Mouse (Mus musculus) kidney, adult 9 months (tissue): ENCODE data around the gene Tssk2.
A peak's percentile ranks its signal among the peaks of the same experiment; 100 is the strongest.

Source experiments
- DNase-seq: peaks from one replicate; pipeline ENCODE4 v3.0.0; 2022

Gene Tssk2

DNA sequence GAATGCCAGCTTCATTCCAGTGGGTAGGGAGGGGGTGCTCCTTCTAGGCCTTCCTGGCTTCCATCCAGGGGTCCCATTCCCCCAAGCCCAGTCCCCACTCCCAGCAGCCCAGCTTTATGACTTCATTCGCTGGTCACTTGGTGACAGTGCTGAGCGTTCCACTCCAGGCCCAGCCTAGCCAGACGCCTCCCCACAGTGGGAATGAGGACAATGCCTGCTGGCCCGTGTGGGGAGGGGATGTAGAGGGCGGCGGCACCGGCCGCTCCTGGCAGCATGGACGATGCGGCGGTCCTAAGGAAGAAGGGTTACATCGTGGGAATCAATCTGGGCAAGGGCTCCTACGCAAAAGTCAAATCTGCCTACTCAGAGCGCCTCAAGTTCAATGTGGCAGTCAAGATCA, at the start of gene Tssk2, which contains the start of gene Dgcr2:
Gene Tssk2, plus strand, starts transcription at position 176 of the 400 bp plus-strand sequence.
Gene Dgcr2, minus strand, starts transcription at position 101 of the 400 bp plus-strand sequence.
- no peak for DNase-seq

DNA sequence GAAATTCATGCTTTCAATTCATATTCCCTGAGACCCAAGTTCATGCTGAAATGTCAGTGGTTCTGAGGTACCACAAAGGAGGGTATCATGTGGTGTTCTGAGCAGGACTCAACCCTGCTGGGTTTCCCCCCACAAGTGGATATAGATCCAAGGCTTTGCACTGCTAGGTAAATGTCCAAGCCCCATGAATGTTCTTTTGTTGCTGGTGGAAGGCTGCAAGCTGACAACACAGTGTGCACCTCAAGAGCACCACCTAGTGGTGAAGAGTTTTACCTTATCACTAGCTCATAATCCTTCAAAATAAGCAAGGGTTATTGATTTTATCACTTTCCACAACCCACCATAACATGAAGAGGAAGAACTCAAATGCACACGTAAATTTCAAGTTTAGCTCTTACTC, 49.5 kb upstream of the Tssk2 start:
- DNase-seq, result peak; percentile 65

DNA sequence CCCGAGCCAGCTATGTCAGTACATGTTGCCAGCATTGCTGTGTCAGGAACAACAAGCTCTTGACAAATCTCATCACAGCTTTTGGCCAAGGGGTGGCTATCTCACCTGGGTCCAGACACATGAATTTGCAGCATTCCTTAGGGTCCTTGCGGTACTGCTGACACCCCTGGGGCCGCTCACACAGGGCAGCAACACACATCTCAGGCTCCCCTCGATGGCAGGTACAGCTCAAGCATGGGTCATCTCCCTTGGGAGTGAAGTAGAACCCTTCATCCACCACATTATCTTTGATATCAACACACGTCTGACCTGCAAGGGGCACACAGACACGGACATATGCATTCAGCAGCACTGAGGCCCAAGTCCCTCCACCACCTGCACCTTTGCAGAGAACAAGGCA, 49.0 kb upstream of the Tssk2 start:
- no peak for DNase-seq

DNA sequence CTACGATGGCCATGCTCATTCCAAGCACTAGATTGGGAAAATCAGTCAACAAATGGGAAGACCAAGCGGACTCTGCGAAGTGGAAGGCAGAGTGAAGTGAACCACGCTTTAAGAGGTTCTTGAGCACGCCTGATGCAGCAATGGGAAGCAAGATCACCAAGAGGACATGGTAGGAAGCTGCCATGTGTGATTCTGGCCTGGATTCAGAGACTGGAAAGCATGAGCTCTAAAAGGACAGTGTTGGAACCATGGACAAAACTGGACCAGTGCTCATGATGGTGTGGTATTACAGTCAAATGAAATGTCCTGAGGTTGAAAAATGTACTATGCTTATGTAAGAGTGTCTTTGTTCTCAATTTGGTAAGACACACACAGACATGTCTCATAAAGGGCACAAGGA, 47.1 kb upstream of the Tssk2 start:
- no peak for DNase-seq

DNA sequence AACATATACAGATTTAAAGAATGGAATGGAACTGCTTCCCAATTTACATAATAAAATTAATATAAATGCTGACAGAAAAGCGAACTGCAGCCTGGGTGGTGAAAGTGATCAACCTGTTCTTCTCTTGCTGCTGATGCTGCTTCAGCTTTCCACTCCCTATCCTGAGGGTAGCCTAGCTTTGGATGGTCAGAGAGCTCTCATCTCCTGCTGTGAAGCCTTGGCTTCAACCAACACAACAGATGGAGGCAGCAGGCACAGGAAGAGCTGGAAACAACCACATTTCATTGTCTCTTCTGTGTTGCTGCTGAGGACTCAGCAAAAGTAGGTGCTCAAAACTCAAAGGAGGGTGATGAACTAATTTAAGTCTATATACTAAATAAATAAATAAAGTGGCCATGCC, 46.6 kb upstream of the Tssk2 start:
- no peak for DNase-seq

DNA sequence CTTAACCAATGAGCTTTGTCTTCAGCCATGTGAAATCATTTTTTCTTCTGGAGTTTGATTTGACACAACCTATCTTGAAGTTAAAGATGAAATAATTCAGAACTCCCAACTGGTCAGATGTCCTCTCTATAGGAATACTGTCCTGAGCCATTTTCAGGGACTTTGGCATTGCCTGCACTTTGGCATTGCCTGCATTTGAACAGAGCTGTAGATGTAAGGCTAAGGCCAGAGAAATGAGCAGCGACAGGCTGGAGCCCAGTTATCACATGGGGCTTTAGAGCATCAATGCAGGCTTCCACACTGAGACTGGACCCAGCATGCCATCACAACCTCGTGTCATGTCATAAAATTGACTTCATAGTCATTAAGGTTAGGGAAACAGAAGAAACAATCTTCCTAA, 45.2 kb upstream of the Tssk2 start:
- DNase-seq, result no peak

DNA sequence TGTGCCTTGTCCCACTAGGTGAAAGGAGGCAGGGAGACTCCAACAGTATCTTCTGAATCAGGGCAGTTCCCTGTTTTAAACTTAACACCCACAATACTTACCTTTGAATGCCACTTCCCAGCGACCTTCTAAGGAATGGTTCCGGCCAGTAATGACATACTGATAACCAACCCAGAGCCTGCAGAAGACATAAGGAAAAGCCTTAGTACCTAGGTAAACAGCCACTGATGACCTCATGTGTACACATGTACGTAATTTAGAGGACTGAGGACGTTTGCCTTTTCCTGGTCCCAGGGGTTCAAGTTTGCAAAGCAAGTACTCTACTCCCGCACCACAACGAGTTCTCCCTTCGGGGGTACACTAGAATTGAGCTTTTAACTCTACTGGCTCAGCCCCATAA, 41.3 kb upstream of the Tssk2 start:
- no peak for DNase-seq

DNA sequence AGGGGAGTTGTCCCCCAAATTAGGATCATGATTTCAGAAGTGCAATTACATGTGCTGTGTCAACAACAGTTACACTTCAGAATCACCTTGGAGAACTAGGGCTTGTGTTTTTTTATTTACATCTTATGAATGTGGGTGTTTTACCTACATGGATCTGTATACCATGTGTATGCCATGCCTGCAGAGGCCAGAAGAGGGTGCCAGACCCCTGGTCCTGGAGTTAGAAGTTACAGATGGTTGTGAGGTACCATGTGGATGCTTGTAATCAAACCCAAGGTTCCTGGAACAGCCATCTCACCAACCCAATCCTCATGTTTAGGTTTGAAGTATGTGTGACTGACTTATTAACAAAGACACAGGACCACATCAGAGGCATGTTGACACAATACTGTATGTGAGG, 39.8 kb upstream of the Tssk2 start:
- DNase-seq, result no peak

DNA sequence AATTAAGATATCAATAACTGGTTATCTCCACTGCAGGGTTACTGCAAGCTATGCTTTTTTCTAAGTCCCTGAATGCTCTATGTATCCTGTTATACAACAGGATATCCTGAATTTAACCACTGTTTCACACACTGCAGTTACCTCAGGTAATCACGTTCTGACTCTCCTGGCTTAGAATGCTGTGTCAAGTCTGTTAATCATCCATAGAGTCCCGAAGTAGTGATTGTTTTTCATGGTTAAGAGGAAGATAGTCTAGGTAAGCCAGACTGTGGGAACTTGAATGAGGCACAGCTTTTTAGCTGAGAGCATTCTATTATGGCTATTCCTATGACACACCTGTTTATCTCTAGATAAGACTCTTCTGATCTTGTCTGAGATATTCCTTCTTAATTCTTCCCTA, 33.1 kb upstream of the Tssk2 start:
- DNase-seq, result peak; percentile 61

DNA sequence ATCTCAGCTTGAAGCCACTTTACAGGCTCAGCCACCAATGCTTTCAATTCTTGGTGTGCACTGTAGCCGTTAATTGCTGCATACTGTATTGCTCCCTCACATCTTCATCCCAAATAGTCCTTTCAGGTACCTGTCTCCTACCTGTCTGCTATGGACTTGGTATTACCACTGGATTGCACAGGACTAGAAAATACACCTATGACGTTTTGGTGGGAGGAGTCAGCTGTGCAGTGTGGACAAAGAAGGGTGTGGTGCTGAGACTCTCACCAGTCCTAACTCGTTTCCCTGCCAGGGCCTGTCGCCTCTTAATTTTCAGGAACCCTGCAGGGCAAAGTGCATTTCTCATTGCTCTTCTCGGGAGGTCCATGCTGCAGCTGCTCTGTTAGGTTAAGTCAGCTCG, 32.7 kb upstream of the Tssk2 start:
- peak; percentile 60 for DNase-seq

DNA sequence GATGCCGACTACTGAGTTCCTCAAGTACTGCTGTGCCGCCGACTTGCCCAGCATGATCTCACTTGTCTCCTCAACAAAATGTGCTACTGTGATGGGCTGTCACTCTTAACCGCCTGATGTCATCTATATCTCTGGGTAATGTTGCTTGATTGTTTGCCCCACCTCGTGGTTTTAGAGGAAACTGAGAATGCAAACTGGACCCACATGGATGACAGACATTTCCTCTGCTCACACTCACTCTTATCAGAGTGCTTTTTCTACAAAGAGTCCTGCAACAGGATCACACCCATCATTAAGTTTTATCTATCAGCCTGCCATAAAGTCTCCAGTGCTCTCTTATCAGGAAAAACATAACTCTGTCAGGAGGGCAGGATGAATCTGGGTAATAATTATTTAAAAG, 27.2 kb upstream of the Tssk2 start:
- no peak for DNase-seq

DNA sequence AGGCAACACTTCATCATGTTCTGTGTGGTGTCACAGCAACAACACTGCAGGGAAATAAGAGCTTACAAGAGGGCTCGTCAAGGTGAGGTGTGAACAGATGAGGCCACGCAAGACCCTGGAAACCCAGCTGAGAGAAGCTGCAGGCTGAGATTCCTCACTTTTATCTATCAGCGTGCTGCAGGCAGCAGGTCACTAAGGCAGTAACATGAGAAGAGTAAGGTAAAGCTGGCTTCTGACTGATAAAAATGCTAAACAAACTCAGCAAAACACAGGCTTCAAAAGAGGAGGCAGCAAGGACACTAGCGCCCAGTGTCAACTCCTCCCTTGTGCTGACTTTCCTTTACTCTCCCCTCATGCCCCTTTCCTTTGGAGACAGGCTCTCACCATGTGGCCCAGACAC, 25.4 kb upstream of the Tssk2 start:
- DNase-seq, result no peak

DNA sequence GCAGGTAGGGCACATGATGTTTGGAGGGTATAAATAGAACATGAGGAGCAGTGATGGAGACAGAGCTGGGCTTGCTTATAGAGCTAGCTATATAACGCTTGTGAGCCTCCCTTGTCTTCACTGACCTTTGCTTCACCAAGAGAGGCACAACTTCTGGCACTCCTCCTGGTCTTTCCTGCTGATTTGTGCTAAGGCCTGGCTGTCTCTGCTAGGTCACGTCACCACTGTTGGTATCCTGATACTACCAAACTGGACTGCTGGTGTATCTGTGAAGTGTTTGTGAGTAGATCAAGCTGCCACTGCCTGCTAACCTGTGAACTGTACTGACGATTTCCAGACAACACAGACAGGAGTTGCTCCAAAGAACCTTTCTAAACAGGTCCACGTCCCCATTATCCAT, 23.3 kb upstream of the Tssk2 start:
- no peak for DNase-seq

DNA sequence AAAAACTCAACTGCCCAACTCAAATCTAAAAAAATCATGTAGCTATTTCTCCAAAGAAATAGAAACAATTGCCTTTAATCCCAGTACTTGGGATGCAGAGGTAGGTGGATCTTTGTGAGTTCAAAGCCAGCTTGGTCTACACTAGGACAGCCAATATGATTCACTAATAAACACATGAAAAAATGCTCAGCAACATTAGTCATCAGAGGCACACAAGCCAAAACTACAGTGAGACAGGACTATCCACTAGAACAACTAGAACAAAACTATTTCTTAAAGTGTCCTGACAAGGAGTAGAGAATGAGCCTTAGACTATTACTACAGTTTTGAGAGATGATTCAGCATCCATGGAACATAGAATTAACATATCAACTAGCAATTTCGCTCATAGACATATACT, 22.3 kb upstream of the Tssk2 start:
- DNase-seq, result no peak

DNA sequence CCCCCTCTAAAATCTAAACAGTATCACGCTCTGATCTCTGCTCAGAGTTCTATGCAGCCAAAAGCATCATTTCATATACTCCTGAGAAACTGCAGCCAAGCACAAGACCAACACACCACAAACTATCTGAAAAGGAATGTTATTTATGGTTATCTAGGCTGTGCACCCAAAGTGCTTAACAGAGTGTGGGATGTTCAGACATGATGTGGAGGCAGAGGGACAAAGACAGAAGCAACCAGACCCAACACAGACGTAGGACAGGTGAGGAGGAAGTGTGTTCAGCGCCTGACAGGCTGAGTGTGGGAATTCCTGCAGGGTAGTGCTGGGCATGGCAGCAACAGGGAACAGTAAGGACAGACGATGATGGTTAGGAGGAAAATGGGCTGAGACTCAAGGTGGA, 18.9 kb upstream of the Tssk2 start:
- no peak for DNase-seq

DNA sequence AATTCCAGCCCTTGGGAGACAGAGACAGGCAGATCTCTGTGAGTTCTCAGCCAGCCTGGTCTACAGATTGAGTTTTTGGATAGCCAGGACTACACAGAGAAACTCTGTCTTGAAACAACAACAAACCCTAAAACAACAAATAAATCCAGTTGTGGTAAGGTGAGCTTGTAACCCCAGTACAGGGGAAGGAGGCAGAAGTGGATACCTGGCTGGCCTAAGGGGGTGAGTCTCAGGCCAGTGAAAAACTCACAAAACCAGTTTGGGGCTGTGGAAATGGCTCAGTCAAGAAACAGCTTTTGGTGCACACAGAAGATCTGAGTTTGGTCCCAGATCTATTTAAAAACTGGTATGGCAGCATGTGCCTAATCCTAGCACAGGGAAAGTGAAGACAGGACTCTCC, 16.2 kb upstream of the Tssk2 start:
- no peak for DNase-seq

DNA sequence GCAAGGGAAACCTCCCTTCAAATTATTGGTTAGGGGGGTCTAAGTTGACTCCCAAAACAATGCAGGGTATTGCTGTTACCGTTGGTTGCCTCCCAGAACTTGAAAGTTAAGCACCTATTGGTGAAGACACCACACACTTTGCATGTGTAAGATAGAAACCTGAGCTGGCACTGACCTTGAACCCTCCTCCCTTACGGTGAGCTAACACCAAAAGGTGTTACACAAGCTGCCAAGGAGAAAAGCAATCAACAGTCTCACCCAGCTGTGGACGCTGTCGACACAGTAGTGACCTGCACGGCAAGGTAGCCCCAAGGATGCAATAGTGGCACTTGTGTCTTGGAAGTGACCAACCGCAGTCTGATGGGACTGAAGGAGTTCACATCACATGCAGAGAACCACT, 14.3 kb upstream of the Tssk2 start:
- peak; percentile 22 for DNase-seq

DNA sequence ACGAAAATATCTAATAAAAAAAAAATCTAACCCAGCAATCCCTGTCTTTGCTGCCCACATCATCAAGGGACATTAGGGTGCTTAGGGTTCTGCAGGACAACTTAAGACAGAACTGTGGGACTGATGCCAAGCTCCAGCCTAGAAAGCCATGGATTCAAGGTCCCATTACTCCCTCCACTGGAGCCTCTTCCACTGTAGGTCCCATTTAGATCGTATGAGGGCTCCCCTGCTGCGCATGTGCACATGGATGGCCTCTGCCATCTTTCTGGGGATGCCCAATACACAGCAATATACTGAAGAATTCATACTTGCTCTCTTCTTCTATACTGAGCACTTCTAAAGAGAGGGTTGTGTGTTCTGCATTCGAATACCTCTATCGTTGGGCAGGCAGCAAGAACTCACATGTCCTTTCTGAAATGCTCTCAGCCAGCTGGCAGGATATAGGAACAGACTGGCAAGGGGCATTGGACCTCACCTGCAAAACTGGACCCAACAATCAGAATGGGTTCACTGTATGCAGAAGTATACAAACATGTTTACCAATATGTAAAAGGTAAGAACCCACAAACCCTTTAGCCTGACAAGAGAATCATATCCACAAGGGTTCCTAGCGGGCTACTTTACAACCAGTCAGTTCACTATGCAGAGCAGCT, 8.6 kb upstream of the Tssk2 start:
- DNase-seq, result no peak

DNA sequence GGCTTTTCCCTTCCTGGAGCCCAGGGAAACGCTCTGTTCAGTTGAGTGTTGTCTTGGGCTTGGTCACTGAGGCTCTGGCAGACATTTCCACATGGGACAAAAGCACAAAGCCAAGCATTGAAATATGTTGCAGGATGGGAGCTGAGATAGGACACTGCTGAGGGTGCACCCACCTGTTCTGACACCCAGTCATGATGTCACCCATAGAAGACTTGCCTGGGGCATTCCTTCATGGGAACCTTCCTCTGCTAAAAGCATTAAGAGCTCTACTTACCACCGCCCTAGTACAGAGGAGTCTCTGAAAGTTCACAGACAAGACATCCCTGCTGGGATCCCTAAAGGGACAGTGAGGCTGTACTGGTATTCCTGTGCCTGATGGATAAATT, 8.1 kb upstream of the Tssk2 start:
- no peak for DNase-seq

DNA sequence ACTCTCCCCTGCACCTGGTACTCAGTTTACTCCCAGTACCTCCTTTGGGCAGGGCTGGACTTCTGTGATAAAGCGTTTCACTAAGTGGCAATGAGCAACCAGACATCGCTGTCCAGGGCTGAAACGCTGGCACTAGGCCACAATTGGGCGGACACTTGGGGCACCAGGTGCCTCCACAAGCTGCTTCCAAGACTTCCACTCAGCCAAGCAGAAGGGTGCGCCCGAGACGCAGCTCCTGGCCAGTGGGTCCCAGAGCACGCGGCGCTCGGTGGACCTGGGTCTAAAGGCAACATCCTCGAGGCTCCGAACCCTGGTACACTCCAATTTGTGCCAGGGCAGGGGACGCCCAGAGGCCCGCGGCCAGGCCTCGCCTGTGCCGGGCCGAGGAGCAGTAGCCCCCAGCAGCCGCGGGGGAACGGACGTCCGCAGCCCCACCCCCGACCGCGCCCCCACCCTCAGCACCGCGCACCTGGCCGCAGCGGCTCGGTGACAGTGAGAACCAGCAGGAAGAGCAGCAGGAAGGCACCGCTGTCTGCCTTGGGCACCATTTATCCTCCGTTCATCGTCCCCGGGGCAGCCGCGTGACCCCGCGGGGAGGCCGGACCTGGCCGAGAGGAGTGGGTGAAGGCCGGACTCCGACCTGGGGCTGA, 7.4 kb upstream of the Tssk2 start:
- DNase-seq, result peak; percentile 94

DNA sequence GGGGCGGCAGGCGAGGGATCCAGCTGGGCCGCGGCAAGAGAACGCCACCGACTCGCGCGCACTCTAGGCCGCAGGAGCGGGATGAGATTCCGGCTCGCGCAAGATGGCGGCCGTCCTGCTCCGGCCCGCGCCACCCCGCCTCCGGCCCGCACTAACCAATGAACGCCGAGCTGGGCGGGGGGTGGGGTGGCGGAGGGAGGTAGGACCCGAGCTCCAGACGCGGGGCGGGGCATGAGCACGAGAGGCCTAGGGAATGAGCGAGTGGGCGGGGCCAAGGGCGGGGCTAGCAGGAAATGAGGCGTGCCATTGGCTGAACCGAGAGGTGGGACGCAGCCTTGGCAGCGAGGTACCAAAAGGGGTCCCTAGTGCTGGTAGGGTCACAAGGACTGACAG, 6.9 kb upstream of the Tssk2 start, which contains the start of gene Gm20518:
Gene Gm20518, minus strand, starts transcription at position 105 of the 393 bp plus-strand sequence.
- DNase-seq, result peak; percentile 99

DNA sequence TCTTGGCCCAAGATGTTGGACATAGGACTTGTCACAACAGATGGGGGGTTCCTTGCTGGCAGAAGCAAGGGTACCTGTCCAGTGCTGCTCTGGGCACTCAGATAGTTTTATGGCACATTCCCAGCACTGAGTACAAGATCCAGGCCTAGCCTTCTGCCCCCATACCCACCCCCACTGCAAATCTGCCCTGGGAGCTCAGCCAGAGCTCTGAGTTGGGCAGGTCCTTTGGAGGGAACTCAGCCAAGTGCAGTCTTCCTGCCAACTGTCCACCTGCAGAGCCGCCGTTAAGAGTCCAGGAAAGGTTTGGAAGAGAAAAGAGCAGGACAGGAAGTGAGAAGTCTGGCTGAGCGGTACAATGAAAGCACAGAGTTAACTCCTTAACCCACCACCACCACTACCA, 5.8 kb upstream of the Tssk2 start:
- peak; percentile 93 for DNase-seq

DNA sequence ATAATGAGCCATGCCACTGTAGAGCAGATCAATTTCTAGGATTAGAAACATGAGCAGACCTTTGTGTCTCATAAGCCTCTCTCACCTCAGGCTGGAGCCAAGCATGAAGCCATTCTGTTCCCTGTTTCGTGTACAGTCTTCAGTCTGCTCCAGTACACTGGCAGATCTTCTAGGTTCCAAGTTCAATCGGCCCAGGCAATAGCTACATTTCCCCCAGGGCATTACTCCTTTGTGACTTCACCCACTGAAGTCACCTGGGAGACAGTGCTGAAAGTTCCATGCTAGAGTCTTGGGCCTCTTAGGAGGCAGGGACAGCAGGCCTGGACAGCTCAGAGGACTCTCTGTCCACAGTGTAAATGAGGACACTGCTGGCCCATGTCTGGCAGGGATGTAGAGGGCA, 4.5 kb upstream of the Tssk2 start, which contains the start of gene Tssk1:
Gene Tssk1, plus strand, starts transcription at position 301 of the 400 bp plus-strand sequence.
- no peak for DNase-seq

DNA sequence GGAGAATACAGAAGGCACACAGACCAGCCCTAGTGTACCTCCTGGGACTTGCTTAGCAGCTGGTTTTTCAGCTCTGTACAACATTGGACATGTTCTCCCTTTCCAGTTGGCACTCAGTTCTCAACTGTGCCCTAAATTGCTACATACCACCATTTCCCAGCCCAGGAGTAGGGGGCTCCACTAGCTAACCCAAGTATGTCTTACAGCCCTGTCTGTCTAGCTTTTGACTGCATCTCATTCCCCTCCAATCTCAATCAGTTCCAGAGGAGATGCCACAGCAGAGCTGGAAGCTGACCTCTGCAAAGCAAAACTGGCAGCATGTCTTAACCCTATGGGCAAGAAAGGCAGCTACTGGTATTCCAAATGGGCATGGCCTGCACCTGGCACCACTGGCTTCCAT, 2.3 kb upstream of the Tssk2 start:
- DNase-seq, result no peak

DNA sequence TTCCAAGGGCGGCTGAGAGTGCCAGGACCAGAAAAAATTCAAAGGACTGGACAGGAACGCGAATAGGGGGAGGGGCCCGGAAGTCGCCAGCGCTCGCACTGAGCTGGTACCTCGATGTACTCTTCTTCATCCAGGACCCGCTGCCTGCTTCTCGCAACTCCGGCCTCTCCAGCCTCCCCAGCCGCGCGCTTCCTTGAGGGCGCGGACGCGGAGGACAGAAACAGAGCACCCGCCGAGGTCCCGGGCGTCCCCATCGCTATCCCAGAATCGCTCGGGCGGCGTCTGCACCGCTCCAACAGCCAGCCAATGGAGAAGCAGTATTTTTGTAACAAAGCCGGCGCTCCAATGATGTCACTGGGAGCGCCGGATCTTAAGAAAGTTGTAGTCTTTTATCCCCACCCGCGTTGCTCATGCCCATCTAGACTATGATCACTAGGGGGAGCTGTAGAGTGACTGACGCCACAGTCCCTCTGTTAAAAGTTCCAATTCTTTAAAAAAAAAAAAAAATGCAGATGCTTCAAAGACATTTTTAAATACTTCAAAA, 12.7 kb downstream of the Tssk2 start, which contains the start of gene Ess2:
Gene Ess2, minus strand, starts transcription at position 297 of the 544 bp plus-strand sequence.
- peak; percentile 96 for DNase-seq
